Mouse (Mus musculus): ENCODE measurements around the gene Plekhm3.
"Not testable (repeated sequence)": the region's sequence is repeated elsewhere in the genome, so short reads cannot be mapped to it uniquely, and the experiment has no call there.

The Plekhm3 gene

DNA sequence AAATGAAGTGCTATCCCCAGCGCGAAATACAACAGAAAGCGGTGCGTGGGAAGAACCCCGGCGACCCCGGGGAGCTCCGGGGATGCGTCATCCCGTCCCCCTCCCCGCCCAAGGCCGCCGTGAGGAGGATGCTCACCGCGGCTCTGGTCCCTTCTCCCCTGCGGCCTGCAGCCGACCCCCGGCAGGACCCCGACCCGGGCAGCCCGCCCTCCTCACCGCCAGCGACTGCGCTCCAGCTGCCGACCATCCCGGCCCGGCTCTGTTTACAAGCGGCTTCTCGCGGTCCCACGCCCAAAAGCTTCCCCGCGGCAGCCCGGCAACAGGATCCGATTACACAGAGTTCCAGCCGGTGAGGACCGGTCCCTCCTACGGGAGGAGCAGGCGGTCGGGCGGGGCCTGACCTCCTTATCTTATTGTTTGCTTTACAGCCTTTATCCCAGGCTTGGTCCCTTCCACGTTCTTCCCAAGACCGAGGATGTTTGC, at the start of gene Plekhm3:
Gene Plekhm3 (minus strand): TSS at position 346 of the 483 bp plus-strand sequence.
- DNase-seq (ENCODE audit: low spot score) = peak; percentile 82

DNA sequence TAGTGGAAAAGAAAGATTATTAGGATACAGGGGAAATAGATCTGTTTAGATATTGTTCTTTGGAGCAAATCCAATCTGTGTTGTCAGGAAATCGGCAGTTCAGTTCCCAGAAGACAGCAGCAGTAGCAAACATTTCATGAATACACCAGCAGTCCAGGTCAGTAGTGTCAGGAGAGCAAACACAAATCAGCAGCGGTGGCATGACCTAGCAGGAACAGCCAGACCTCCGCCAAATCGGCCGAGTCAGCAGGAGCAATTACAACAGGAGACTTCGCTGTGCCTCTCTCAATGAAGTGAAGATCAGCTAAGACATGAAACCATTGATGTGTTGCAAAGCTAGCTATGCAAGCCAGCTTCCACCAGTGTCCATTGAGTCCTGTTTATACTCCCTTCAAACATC, 49.0 kb upstream of the Plekhm3 start:
- no peak for DNase-seq (ENCODE audit: low spot score)

DNA sequence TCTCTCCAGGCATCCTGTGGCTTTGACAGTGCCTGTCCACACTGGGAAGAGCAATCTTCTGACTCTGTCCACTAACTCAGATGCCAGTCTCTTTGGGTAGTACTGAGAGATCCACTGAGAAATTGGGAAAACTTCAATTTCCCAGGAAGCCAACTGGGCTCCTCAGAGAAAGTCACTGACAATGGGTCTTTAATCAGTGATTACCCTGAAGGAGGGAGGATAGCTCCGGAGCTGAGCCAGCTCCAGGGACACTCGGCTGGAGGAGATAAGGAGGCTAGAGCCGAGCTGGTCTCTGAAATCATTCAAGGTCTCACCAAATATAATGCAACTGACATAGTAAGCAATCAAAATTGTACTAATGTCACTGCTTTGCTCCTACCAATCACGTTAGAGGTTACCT, 47.9 kb upstream of the Plekhm3 start:
- DNase-seq (ENCODE audit: low spot score) = no peak

DNA sequence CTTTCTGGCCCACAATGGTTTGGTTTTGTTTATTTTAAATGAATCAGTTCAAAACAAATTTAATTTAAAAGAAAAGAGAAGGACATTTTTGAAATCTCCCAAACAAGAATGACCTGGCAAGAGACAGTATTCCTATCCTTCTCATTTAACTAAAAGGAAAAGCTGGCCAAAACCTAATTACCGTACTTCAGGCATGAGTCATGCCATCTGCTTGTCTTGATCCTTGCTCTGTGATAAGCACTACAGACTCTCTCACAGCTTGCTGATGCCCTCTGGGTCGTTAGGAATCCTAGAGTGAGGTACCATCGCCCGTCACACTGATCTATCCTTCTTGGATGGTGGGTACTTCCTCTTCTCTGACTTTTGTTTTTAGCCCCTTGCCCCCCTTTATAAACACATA, 36.6 kb upstream of the Plekhm3 start:
- no peak for DNase-seq (ENCODE audit: low spot score)

DNA sequence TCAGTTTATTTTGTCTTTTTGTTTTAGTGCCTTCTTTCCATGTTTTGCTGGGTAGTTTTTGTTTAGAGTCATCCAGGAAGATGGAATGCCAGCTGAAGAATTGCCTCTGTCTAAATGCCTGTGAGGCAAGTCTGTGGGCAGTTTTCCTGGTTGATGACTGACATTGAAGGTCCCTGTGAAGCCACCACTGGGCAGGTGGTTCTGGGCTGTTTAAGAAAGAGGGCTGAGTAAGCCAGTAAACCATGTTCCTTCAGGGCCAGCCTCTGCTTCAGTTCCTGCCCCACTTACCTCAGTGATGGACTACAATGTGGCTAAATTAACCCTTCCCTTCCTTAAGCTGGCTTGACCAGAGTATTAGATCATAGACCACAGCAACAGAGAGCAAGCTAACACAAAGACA, 31.6 kb upstream of the Plekhm3 start:
- DNase-seq (ENCODE audit: low spot score) = no peak

DNA sequence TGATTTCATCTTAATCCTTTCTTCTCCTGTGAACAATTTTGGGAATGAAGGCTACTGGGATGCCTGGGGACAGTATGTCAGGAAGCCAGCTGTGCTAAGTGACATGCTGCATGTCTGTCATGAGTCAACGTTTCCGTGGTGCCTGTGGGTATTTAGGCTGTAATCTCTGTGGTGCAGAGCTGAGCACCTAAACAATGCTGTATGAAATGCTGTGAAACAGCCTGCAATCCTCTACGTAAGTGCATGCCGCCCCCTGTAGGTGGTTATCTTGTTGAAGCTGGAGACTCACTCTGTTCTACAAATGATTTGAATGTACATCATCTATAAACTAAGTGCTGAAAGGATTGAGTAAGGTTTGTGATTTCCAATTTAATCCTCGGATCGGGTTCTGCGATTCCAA, 29.5 kb upstream of the Plekhm3 start:
- peak; percentile 49 for DNase-seq (ENCODE audit: low spot score)

DNA sequence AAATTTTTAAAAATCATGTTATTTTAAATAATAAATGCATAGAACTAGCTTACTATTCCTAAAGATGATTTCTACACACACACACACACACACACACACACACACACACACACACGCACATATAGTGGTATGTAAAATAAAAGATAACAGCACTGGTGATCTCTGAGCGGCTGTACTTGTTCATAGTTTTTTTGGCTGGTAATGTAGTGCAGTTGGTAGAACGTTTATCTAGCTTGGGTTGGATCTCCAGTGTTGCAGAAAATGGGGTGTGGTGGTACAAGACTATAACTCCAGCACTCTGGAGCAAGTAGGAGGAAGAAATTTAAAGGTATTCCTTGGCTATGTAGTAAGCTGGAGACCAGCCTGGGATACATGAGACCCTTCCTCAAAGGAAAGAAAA, 26.6 kb upstream of the Plekhm3 start:
- no peak for DNase-seq (ENCODE audit: low spot score)

DNA sequence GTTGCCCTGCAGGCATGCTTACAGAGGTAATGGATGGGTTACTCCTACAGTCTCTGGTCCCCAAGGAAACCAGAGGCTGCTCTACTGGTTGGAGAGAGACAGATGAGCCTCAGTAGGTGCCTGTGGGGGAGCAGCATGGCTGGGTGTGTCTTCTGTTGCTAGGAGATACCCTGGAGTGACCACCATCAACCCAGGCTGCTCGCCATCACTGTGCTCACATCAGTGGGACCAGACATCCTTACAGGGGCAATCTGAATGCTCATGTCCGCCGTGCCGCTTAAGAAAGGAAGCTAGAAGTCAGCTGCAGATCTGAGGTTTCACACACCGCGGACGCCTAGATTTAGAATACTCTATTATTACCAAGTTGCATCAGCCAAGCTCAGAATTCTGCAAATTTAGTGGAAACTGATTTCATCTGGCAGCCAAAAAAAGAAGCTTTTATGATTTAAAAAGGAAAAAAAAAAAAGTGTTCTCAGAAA, 21.7 kb upstream of the Plekhm3 start:
- no peak for DNase-seq (ENCODE audit: low spot score)

DNA sequence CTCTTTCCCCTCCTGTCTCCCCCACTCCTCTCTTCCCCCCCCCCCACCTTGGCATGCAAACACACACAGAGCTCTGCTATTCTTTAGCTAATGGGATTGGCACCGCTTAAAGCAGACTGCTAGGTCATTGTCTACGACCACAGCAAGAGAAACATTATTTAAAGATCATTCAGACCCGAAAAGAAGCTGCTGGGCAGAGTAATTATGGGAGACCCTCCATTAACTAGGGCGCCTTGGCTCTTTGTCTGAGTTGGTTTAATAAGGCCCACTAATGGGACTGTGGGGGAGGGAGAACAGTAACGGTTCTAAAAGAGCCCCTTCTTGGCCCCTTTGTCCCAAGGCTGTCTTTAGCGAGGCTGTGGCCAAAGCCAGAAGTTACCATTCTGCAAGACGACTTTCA, 18.7 kb upstream of the Plekhm3 start:
- DNase-seq (ENCODE audit: low spot score) = no peak

DNA sequence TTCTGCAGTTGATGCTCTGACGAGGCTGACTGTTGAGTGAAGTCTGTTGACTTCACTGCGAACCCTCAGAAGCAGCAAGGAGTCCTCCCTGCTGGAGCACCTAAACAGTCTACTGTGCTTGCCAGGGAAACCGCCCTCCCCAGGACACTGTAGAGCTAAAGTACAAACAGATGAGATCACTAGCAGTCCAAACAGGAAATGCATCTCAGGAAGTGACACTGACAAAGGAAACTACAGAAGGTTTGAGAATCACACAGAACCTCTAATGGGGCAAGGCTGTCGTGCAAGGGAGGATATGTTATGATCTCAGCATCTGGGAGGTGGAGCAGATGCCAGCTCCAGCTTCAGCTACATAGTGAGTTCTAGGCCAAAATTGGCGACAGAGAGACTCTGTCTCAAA, 14.1 kb upstream of the Plekhm3 start:
- DNase-seq (ENCODE audit: low spot score) = no peak

DNA sequence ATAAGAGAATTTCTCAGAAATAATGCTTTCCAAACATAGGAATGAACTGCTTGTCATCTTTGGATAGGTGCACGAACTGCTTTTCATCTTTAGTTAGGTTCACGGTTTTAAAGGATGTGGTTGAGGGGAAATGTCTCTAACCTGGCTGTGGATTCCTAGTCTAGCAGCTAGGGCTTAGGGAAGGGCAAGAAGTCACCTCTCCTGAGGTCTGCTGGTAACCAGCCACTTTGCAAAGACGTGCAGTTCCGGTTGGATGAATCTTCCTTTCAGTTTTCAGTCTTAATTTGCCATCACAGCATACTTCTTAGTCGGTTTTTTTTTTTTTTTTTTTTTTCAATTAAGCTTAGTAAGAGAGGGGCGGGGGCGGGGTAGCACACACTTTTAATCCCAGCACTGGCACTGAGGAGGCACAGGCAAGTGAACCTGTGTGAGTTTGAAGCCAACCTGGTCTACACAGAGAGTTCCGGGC, 431 bp upstream of the Plekhm3 start:
- DNase-seq (ENCODE audit: low spot score) = no peak

DNA sequence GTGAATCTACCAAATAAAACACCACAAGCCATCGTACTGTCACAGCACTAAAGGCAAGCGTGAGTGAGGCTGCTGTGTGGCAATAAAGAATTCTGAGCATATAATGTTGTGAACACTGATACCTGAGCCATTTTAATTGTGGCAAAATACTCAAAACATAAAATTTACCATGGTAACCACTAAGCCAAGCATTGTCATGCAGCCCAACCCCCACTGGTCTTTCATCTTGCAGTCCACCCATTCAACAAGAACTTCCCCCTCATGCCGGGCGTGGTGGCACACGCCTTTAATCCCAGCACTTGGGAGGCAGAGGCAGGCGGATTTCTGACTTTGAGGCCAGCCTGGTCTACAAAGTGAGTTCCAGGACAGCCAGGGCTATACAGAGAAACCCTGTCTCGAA, 1.8 kb downstream of the Plekhm3 start:
- not testable (repeated sequence) for DNase-seq (ENCODE audit: low spot score)

DNA sequence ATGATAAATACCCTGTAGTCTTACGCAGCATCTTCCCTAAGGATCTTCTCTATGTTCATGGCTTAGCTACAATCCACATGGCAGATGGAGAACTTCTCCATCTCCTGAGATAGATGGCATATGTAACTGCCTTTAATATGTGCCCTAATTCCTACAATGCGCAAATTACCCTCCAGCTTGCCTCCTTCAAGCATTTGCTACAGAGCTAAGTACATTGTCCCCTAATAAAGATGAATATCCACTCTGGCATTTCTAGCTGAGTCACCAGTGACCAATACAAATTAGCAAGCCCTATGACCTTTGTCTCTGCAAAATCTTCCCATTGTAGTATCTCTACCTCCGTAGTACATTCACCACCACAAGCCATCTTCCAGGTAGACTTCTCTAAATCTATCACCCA, 6.4 kb downstream of the Plekhm3 start:
- DNase-seq (ENCODE audit: low spot score) = no peak

DNA sequence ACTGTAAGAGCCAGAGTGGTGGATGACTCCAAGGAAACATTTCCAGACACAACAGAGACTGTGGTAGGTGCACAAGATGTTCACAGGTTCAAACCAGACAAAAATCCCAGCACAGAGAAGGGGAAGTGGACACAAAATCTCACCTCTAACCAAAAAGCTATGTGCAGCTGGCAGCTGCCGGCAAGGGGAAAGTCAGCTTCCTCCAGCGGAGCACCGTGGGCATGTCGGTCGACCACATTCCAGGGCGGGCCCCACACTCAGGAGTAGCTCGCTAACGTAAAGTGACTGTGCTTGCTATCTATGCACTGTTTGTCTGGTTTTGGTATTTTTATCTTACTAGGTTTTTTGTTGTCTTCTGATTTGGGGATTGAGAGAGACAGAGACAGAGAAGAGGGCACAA, 7.2 kb downstream of the Plekhm3 start:
- no peak for DNase-seq (ENCODE audit: low spot score)

DNA sequence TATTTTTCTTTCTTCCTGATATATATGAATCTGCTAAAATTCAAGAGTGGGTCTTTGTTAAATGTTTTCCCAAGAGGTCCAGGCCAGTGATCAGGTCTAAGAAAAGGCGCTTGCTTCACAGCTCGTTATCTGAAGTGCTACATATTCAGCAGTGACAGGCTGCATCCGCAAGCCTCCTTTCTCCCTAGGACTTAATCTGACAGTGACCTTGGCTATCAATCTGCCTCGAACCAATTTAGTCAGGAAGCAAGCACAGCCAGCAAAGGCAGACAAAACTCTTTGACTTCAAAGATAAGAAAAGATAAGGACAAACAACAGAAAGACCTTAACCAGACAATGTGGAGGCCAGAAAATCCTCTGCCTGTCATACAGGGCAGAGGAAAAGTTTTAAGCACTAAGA, 10.5 kb downstream of the Plekhm3 start:
- DNase-seq (ENCODE audit: low spot score) = no peak

DNA sequence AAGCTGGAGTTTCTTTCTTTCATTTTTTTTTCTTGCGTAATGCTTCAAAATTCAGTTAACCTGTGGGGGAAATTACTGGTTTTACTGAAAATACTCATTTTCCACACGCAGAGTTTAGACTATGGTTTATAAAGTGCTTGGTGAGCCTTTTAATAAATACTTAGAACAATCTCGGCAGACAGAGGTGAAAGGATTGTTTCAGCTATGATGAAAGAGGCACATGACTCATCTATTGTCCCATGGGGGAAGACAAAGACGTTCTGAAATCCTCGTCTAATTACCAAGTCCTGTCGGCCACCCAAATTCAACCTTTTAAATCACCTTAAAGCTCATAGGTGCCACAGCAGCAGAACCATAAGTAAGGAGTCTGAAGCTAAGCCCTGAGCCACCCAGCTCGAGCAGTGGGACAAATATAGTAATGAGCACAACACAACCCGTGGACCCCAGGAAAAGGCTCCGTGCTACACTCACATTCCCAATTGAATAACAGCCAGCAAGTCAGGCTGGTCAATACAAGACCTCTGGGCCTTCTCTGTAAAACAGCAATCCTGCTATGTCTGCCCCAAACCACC, 11.3 kb downstream of the Plekhm3 start:
- DNase-seq (ENCODE audit: low spot score) = no peak

DNA sequence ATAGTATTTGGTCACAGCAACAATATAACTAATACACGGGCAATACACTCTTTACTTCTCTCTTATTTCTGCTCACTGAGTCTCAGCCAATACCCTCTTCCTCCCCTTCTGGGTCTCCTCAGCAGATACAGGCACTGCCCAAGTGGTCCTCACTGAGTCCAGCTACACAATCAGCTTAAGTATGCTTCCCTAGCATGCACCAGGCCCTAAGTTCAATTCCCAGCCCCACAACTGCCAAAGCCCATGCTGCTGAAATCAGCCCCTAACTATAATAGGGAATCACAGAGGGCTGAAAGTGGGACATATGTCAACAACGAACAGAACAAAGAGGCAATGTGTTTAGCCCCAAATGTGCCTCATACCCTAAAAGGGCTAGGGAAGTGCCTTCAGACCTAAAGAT, 11.9 kb downstream of the Plekhm3 start:
- no peak for DNase-seq (ENCODE audit: low spot score)

DNA sequence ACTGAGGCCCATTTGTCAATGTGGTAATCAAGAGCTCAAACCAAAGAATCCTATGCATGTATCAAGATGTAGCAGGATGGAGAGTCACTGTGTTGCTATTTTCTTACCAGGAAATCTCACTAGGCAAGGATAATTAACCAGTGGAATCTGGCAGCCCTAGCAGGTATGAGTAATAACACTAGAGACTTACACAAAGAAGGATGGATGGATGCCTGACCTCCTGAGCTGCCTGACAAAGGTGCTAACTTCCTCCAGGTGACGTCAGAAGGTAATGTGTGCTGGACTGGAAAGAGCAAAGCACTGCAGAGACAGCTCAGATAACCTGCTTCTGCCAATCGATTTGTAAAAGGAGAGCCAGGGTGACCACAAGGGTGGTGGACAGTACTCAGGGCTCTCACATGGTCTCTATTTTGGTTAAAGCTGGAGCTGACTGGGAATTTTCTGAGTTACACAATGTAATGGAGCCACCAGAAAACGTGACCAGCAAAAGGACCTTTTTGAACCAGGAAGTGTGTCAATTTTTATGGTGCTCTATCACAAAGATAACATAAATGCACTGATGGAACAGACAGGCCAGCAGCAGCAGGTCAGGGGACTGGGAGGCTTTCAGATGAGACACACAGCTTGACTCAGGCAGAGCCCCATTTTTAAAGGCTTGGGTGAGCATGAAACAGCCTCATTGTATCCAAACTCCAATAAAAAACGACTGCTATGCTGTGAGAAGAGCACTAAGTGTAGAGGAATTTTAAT, 14.4 kb downstream of the Plekhm3 start:
- DNase-seq (ENCODE audit: low spot score) = no peak

DNA sequence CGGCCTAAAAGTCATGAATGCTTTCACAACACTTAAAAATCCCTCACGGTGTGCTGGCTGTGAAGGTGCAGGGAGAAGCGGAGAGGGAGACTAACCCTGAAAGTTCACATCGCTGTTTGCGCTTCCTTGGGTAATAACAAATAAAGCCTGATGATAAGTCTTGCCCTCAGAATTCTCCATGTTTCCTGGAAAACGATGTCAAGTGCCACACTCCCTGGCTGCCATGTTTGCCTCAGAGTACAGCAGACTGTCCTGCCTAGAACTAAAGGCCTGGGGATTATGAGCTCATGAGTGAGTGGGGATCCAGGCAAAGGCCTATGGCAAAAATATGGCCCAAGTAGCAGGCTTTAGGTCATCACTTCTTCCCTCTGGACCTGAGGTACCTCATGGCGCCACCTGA, 17.7 kb downstream of the Plekhm3 start:
- no peak for DNase-seq (ENCODE audit: low spot score)

DNA sequence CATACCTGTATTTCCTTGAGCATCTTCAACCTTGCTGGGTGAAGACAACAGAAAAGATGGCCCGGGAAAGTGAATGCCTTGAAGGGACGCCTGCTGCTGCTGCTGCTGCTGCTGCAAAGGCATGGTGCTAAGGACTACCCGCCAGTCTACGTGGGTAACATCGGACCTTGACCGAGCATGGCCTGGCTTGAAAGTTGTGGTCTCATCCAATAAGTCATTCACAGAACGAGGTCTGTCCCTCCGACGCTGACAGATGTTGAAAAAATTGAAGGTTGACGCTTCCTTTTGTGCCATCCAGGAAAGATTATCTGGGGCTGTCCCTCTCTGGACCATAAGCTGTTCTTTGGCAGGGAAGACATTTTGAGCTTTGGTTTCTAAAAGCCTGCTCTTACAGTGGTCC, 18.9 kb downstream of the Plekhm3 start:
- DNase-seq (ENCODE audit: low spot score) = no peak

DNA sequence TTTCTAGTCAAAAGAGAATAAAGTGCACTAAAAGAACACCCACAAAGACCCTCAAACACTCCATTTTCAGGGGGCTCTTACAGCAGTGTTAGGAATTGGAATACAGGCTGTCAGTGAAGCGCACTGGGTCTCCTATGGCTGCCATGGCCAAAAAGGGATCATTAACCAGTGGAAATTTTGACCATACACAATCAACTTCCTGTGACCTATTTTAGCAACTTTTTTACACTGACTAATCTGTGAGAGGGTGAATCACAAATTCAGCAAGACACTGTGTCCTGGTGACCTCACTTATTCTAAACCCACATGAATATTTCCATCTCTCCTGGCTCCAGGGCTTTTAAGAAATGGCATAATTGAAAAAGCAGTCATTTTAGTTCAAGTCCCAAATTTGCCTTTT, 23.7 kb downstream of the Plekhm3 start:
- no peak for DNase-seq (ENCODE audit: low spot score)

DNA sequence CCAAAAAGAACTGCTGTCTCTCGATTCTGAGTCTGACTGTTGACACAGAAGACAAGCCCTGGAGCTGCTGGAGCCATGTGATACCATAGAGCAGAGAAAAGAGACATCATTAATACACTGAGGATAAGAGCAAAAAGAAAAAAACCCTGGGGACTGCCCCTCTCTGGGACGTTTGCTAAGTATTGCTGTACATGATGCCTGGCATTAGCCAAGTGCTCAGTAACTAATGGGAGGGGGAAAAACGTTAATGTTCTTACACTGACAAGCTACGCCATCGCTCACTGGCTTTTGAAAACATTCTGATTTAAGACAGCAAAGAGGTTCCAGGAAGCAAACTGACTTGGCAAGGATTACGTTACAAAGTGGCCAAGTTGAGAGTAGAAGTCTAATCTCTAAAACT, 26.5 kb downstream of the Plekhm3 start:
- DNase-seq (ENCODE audit: low spot score) = no peak

DNA sequence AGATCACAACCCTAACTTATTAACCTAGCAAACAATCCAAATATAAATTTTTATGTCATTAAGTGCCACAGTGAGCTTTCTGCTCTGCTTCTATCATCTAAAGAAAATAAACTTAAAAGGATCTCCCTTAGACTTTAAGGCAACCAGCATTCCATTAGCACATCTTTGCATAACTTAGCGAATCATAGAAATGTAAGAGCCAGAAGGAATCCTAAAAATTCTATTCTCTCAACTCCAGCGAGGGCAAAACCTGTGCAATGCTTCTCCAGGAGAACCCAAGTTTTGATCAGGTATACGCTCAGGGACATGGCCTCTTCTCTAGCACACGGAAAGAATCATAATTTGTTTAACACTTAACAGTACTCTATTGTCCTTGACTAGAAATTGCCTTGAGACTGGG, 27.0 kb downstream of the Plekhm3 start:
- DNase-seq (ENCODE audit: low spot score) = no peak

DNA sequence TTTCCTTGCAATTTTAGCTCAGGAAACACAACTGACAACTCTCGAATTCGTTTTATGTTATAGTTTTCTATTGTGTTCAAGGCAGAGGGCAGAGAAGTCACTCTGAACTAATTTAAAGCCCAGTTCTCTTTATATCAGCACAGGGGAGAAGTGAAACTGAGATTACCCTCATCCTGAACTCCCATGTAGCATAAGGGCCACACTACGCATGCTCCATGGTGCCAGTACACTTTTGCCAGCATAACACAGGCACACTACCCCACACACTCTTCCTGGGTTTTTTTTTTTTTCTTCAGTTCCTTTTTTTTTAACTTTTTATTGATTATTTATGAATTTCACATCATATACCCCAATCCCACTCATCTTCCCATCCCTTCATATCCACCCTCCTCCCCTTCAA, 28.1 kb downstream of the Plekhm3 start:
- DNase-seq (ENCODE audit: low spot score) = no peak
